Mouse (Mus musculus) heart, adult 2 months (tissue): ENCODE data around the gene Mapk3. TPM values are rescaled to one million over a fixed set of nuclear protein-coding genes. Genes with fewer than 3 reads are reported as not detected.

Experiments
- DNase-seq, 2 experiments: peaks; one replicate each; pipeline ENCODE4 v3.0.0; 2021
- H3K27ac ChIP-seq: fragments of 200-600 bp; 2 replicates; pipeline ENCODE4 v1.8.1; 2022
- H3K27me3 ChIP-seq: fragments of 200-500 bp; 2 replicates; pipeline ENCODE4 v1.6.1; 2012; ENCODE audit warnings: mild to moderate bottlenecking, low read length, inconsistent platforms, mixed read lengths; ENCODE audit not compliant: control insufficient read depth, insufficient read depth
- H3K36me3 ChIP-seq: fragments of 200-500 bp; 2 replicates; pipeline ENCODE4 v1.6.1; 2012; ENCODE audit warnings: low read length, inconsistent platforms; ENCODE audit not compliant: control insufficient read depth, insufficient read depth
- H3K4me1 ChIP-seq: fragments of 200-500 bp; 2 replicates; pipeline ENCODE4 v1.6.1; 2011; ENCODE audit warnings: low read length; ENCODE audit not compliant: control insufficient read depth, insufficient read depth
- H3K4me3 ChIP-seq: fragments of 200-600 bp; 2 replicates; pipeline ENCODE4 v1.8.1; 2022
- H3K79me2 ChIP-seq: fragments of 200-500 bp; replicated peaks from 2 replicates; pipeline ENCODE4 v1.6.1; 2012; ENCODE audit warnings: mild to moderate bottlenecking, inconsistent platforms, low read length, moderate library complexity, mixed read lengths; ENCODE audit not compliant: control insufficient read depth, insufficient read depth
- H3K9ac ChIP-seq: fragments of 200-500 bp; 2 replicates; pipeline ENCODE4 v1.6.1; 2012; ENCODE audit warnings: low read depth, mild to moderate bottlenecking, control low read depth, inconsistent platforms, low read length, mixed read lengths
- CTCF ChIP-seq: fragments of 200-600 bp; IDR thresholded peaks from 2 replicates; pipeline ENCODE4 v1.8.1; 2022; ENCODE audit warnings: antibody characterized with exemption, mild to moderate bottlenecking, moderate library complexity
- EP300 ChIP-seq: fragments of 200-500 bp; IDR thresholded peaks from 2 replicates; pipeline ENCODE4 v1.6.1; 2011; ENCODE audit warnings: low read depth, low read length, control low read depth; ENCODE audit not compliant: insufficient read depth
- POLR2A ChIP-seq: fragments of 200-500 bp; IDR thresholded peaks from 2 replicates; pipeline ENCODE4 v1.6.1; 2011; ENCODE audit warnings: mild to moderate bottlenecking, low read depth, low read length, control low read depth; ENCODE audit not compliant: insufficient read depth
- WGBS: fragments of 180-500 bp; shearing (Covaris S2); methylation state at CpG from one replicate; pipeline ENCODE4 v1.1.7; 2018; 5-methylcytosine and 5-hydroxymethylcytosine counted together
- intact Hi-C: fragments of 180-260 bp; cut with DNase I; formaldehyde crosslinking; loops from one replicate; pipeline ENCODE4 v1.15.1; 2025
- polyA plus RNA-seq: library from polyadenylated mRNA; depleted of rRNA; stranded (reverse); fragments of >200 nt; gene quantifications from 2 replicates; pipeline ENCODE4 v1.2.3, GENCODE M21; 2012
- total RNA-seq, 2 experiments: library from RNA; stranded (reverse); gene quantifications; 2 replicates each; pipeline ENCODE4 v1.2.3; 2021

Mapk3 gene
- total and polyA plus RNA-seq, 3 experiments, result 45.9 to 111 (median 53.1) TPM

DNA sequence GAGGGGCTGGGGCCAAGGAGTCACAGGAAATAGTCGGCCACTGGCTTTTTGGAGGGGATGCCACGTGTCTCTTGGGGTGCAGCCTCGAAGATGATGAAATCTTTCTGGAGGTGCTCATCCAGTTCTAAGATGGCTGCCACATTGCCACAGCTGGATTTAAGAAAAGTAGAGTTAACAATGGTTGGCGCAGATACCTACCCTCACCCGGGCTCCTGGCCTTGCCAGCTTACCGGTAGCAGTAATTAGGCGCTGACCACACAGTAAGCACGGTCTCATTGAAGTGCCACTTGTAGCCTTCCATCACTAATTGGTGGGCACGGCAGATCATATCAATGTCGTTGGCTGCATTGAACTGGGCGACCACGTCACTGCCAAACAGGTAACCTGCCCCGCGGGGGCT lies 26.7 kb downstream of the Mapk3 start:
- 85% methylated on average over 14 of the region's 14 CpGs for WGBS
- H3K4me3 ChIP-seq, result no peak overlapping the region
- H3K9ac ChIP-seq, result no peak overlapping the region
- H3K79me2 ChIP-seq, result no peaks in the 10 kb centered on the region; the same call in 1 of the 2 replicates
- DNase-seq, result no peak
- H3K4me1 ChIP-seq, result no peaks in the 10 kb centered on the region; the same call in 1 of the 2 replicates
- no peaks in the 10 kb centered on the region for H3K27me3 ChIP-seq
- intact Hi-C loops, result no loop called here
- peaks cover 4% of the 10 kb centered on the region; the same call in 1 of the 2 replicates for H3K36me3 ChIP-seq
- TF ChIP-seq POLR2A (no peak), CTCF (no peak)
- H3K27ac ChIP-seq, result no peak overlapping the region

- no peak for DNase-seq
- Histone ChIP-seq H3K9ac (no peak overlapping the region), H3K36me3 (peaks cover 7% of the 10 kb centered on the region), H3K4me1 (peaks cover 2% of the 10 kb centered on the region), H3K79me2 (no peaks in the 10 kb centered on the region; the same call in 1 of the 2 replicates), H3K27me3 (no peaks in the 10 kb centered on the region), H3K27ac (no peak overlapping the region), H3K4me3 (no peak overlapping the region)
- WGBS, result 77% methylated on average over 4 of the region's 4 CpGs
- intact Hi-C loops, result no loop called here
- TF ChIP-seq EP300, result no peak
- no peak for TF ChIP-seq POLR2A
- no peak for TF ChIP-seq CTCF
Measured at GRCm38 (mm10) chr7:126789141-126789540, 29.7 kb downstream of the Mapk3 start.

GRCm38 (mm10) chr7:126791851-126792720 lies 32.7 kb downstream of the Mapk3 start, which contains the start of gene Ppp4c:
Gene Ppp4c (minus strand): TSS chr7:126792496.
- peak within 1 kb of the TSS; percentile 83 for H3K4me3 ChIP-seq
- DNase-seq, result peak; percentile 96 to 98
- no peaks in the 10 kb centered on the region; the same call in 1 of the 2 replicates for H3K79me2 ChIP-seq
- H3K4me1 ChIP-seq, result peaks cover 3% of the 10 kb centered on the region
- WGBS, result under 1% methylated on average over 81 of the region's 83 CpGs
- peak within 1 kb of the TSS; percentile 97 for H3K9ac ChIP-seq
- intact Hi-C loops, result no loop called here
- TF ChIP-seq POLR2A (peak; percentile 90), EP300 (peak; percentile 84), CTCF (no peak)
- peaks cover 21% of the 10 kb centered on the region for H3K36me3 ChIP-seq
- H3K27ac ChIP-seq, result peak within 1 kb of the TSS; percentile 94
- no peaks in the 10 kb centered on the region for H3K27me3 ChIP-seq

- H3K79me2 ChIP-seq, result no peaks in the 10 kb centered on the region; the same call in 1 of the 2 replicates
- H3K27ac ChIP-seq, result peak overlapping the region; percentile 94
- TF ChIP-seq EP300 (no peak), CTCF (no peak), POLR2A (no peak)
- intact Hi-C loops, result no loop called here
- peaks cover 3% of the 10 kb centered on the region for H3K4me1 ChIP-seq
- peak overlapping the region; percentile 83 for H3K4me3 ChIP-seq
- no peak for DNase-seq
- WGBS, result 15% methylated on average over 11 of the region's 11 CpGs
- H3K9ac ChIP-seq, result no peak overlapping the region; the same call in 1 of the 2 replicates
- no peaks in the 10 kb centered on the region for H3K27me3 ChIP-seq
- H3K36me3 ChIP-seq, result peaks cover 22% of the 10 kb centered on the region
Measured at GRCm38 (mm10) chr7:126792721-126793443, 33.5 kb downstream of the Mapk3 start.

DNA sequence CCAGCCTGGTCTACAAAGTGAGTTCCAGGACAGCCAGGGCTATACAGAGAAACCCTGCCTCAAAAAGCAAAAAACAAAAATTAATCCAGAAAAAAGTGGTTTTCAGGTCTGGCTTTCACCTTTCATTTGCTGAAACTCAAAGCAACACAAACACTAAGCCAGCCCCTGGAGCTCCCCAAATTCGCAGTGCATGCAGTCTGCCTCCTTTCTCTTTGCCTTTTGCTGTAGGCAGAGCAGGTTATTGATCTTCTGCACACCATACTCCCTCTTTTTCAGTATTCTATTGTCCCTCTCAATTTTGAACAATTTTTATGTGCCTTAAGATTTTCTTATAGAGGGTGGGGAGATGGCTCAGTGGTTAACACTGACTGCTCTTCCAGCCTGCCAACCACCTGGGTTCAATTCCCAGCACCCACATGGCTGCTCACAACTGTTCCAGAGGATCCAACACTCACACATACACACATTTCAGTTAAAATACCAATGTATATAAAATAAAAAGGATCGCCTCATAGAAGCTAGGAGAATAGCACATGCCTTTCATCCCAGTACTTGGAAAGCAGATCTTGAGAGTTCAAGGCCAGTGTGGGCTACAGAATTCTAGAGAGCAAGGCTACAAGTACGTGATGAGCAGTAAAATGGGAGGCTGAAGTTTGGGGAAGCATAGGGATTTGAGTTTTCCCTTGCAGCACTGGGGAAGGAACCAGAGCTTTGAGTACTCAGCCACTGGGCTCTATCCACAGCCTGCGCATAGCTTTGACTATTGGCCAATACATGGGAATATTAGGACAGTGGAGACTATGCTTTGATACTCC lies 34.3 kb downstream of the Mapk3 start:
- intact Hi-C loops, result no loop called here
- DNase-seq, result no peak
- TF ChIP-seq EP300, result no peak
- TF ChIP-seq CTCF, result no peak
- 0 out of 2 replicates have a peak, but pooled peaks have one; percentile 38 for TF ChIP-seq POLR2A
- H3K9ac ChIP-seq, result no peak overlapping the region
- H3K27me3 ChIP-seq, result no peaks in the 10 kb centered on the region
- no peak overlapping the region for H3K4me3 ChIP-seq
- H3K79me2 ChIP-seq, result no peaks in the 10 kb centered on the region; the same call in 1 of the 2 replicates
- peaks cover 22% of the 10 kb centered on the region for H3K36me3 ChIP-seq
- H3K27ac ChIP-seq, result no peak overlapping the region
- H3K4me1 ChIP-seq, result peaks cover 3% of the 10 kb centered on the region
- 63% methylated on average over 4 of the region's 4 CpGs for WGBS
